8 mouse cellular contexts compared by ENCODE assay signal in genomic region chr7:121939729-121940128, GRCm38 (mm10). TPM values are rescaled to one million over a fixed set of nuclear protein-coding genes. Genes with fewer than 3 reads are reported as not detected.
DNase-seq lines count a peak whose midpoint lies in the region; ATAC-seq lines count a peak whose summit lies in the region.

No protein-coding gene starts in this region.

- peak overlapping the region; percentile 70; the same call in 1 of the 2 replicates for H3K27ac ChIP-seq in midbrain, embryonic 10.5 days (replicated peaks)
- H3K27ac ChIP-seq in midbrain, embryonic 16.5 days (ENCODE audit: low read length) = no peak overlapping the region
- no peak overlapping the region for H3K27ac ChIP-seq in liver, embryonic 16.5 days (ENCODE audit: low read length)

- H3K4me3 ChIP-seq in midbrain, embryonic 10.5 days = no peak overlapping the region
- no peak overlapping the region for H3K4me3 ChIP-seq in midbrain, embryonic 16.5 days (ENCODE audit: low read depth, low read length)
- no peak overlapping the region for H3K4me3 ChIP-seq in liver, embryonic 16.5 days (ENCODE audit: low read depth, low read length)

- peak; percentile 28 for DNase-seq in midbrain, embryonic 10.5 days (ENCODE audit: low spot score)
- DNase-seq in large intestine, adult 2 months (ENCODE audit: low read depth, low spot score) = peak; percentile 31
- DNase-seq in gastrocnemius, adult 18-20 months (ENCODE audit: low spot score) = no peak
- DNase-seq in kidney, adult 8-10 months = no peak
- no peak for DNase-seq in ovary, adult 18-20 months (ENCODE audit: low spot score)

- no peaks in the 10 kb centered on the region for H3K4me1 ChIP-seq in midbrain, embryonic 10.5 days
- no peaks in the 10 kb centered on the region for H3K4me1 ChIP-seq in midbrain, embryonic 16.5 days (ENCODE audit: control insufficient read depth, insufficient read depth, low read length)
- H3K4me1 ChIP-seq in liver, embryonic 16.5 days (ENCODE audit: control insufficient read depth, low read depth, low read length) = peaks cover 4% of the 10 kb centered on the region; the same call in 1 of the 2 replicates

- H3K9ac ChIP-seq in midbrain, embryonic 16.5 days (ENCODE audit: low read depth, low read length) = no peak overlapping the region
- H3K9ac ChIP-seq in liver, embryonic 16.5 days (ENCODE audit: low read depth, low read length) = no peak overlapping the region

- WGBS in midbrain, embryonic 10.5 days = 58% methylated on average over 4 of the region's 4 CpGs
- WGBS in midbrain, embryonic 16.5 days = 34% methylated on average over 4 of the region's 4 CpGs
- WGBS in large intestine, adult 2 months = 22% methylated on average over 4 of the region's 4 CpGs
- WGBS in liver, embryonic 16.5 days (ENCODE audit: insufficient replicate concordance) = 29% methylated on average over 4 of the region's 4 CpGs

- H3K36me3 ChIP-seq in midbrain, embryonic 10.5 days = peaks cover 31% of the 10 kb centered on the region
- peaks cover 9% of the 10 kb centered on the region; the same call in 1 of the 2 replicates for H3K36me3 ChIP-seq in midbrain, embryonic 16.5 days (ENCODE audit: control insufficient read depth, insufficient read depth, low read length)
- no peaks in the 10 kb centered on the region for H3K36me3 ChIP-seq in liver, embryonic 16.5 days (ENCODE audit: control insufficient read depth, insufficient read depth)

- no peak overlapping the region for H3K4me2 ChIP-seq in midbrain, embryonic 16.5 days (ENCODE audit: low read length)
- no peak overlapping the region for H3K4me2 ChIP-seq in liver, embryonic 16.5 days (ENCODE audit: low read depth, low read length)

- ATAC-seq in midbrain, embryonic 16.5 days = no peak; the same call in 1 of the 2 replicates
- peak; percentile 50; the same call in 1 of the 2 replicates for ATAC-seq in common myeloid progenitor, adult 5-6 weeks (replicated peaks; ENCODE audit: low read depth, poor library complexity, severe bottlenecking)
- ATAC-seq in liver, embryonic 16.5 days (ENCODE audit: low read depth) = peak; percentile 78

- no peaks in the 10 kb centered on the region for H3K27me3 ChIP-seq in midbrain, embryonic 10.5 days (ENCODE audit: low read depth, poor library complexity, severe bottlenecking)
- no peaks in the 10 kb centered on the region for H3K27me3 ChIP-seq in midbrain, embryonic 16.5 days (ENCODE audit: control insufficient read depth, insufficient read depth, low read depth, low read length)
- H3K27me3 ChIP-seq in liver, embryonic 16.5 days (ENCODE audit: control insufficient read depth, insufficient read depth, low read depth, low read length) = no peaks in the 10 kb centered on the region

- H3K9me3 ChIP-seq in midbrain, embryonic 10.5 days (replicated peaks) = peaks cover 3% of the 10 kb centered on the region; the same call in 1 of the 2 replicates
- H3K9me3 ChIP-seq in midbrain, embryonic 16.5 days (replicated peaks; ENCODE audit: control insufficient read depth, low read length, poor library complexity, severe bottlenecking) = no peaks in the 10 kb centered on the region
- H3K9me3 ChIP-seq in liver, embryonic 16.5 days (replicated peaks; ENCODE audit: control insufficient read depth, low read length) = no peaks in the 10 kb centered on the region

RNA-seq across cellular contexts. Expression of gene Cog7, which starts 41.8 kb away (rescaled TPM):
- polyA plus RNA-seq in midbrain, embryonic 10.5 days (2016; fragmentation: Nextera tagmentation; extraction: Ambion mirVana) = 22.1 and 25.4 TPM in 2 replicates
- polyA plus RNA-seq in midbrain, embryonic 16.5 days (2015; fragmentation: Nextera tagmentation; extraction: Ambion mirVana) = 26.0 and 29.1 TPM in 2 replicates
- 8.9 and 14.0 TPM in 2 replicates for total RNA-seq in common myeloid progenitor, adult 5-6 weeks (2017)
- polyA plus RNA-seq in large intestine, adult 2 months (2012; rRNA removed) = 19.5 and 22.7 TPM in 2 replicates
- 9.6 and 9.9 TPM in 2 replicates for polyA plus RNA-seq in liver, embryonic 16.5 days (2015; fragmentation: Nextera tagmentation; extraction: Ambion mirVana)
- total RNA-seq in gastrocnemius, adult 18-20 months (2021) = 10 to 100 TPM; 11.6 TPM

Comparison
In these comparisons a context has a peak if more than half of its experiments do, and no peak if none do; other contexts are left out.
1. DNase-seq: peak in midbrain, embryonic 10.5 days (single experiment) and large intestine, adult 2 months (single experiment); none in gastrocnemius, adult 18-20 months (single experiment), kidney, adult 8-10 months (0 of 2) and ovary, adult 18-20 months (single experiment).